Mouse (Mus musculus): ENCODE results near the gene Htra3.
A peak's percentile ranks its signal among the peaks of the same experiment; 100 is the strongest.

Htra3 gene

GRCm38 (mm10) chr5:35695815-35696214, 16.2 kb upstream of the Htra3 start:
- peak; percentile 48 for DNase-seq (ENCODE audit: low spot score)

GRCm38 (mm10) chr5:35693638-35694037, 14.1 kb upstream of the Htra3 start:
- no peak for DNase-seq (ENCODE audit: low spot score)

DNA sequence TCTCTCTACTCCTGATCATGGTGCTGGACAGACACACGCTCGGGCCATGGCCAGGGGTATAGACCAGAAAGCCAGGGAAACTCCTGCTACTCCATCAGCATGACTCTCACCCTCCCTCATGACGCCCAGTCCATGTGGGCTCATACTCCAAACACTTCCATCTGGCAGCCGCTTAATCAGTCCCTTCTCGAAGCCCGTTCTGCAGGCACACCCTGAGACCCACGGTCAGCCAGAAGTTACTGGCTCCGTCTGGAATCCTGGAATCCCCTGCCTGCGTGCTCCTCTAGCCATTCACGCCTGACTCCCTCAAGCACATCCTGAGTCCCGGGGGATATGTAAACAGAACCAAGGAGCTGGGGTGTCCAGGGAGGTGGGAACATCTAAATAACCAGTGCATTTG, 11.7 kb upstream of the Htra3 start:
- DNase-seq (ENCODE audit: low spot score) = no peak

DNA sequence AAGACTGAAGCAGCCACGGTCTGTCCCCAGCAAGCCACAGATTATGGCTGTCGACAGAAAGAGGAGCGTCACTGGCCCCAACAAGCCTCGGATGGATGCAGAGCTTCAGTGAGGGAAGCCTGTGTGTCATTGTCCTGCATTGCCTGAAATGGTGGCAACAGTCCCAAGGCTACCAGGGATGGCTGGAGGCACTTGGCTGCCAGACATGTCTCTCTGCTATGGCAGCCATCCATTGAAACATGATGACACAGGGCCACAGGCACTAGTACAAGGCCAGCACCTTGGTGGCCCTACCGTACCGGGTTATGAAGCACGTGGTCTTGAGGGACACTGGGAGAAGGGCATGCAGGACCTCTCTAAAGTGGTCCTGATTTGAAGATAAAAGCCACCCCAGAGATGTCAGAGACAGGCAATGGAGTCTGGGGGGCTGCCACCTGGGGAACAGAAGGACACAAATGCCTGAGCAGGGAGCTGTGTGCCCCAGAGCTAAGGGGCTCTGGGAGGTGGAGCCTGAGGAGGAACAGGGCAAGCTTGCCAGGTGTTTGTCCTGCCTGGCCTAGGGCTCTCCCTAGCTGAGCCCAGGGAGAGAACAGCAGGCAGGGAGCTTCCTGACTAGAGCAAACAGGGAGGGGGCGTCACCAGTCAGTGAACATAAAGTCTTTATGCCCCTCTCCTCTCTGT, 11.0 kb upstream of the Htra3 start:
- DNase-seq (ENCODE audit: low spot score) = peak; percentile 42

DNA sequence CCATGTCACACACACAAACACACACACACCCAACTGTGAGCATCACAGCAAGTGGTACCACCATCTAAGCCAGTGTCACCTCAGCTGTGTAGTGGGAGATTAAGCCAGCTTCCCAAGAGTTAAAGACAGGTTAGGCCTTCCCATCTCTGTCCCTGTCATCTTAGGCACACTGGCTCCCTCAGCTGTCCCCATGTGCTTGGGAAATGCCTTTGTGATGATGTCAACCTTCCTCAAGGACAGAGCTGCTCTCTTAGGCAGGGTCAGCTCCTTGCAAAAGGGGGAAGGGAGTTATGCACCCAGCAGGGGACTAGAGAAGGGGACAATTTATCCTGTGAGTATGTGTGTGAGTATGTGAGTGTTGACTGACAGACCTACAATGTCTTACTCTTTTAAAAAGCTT, 9.8 kb upstream of the Htra3 start:
- DNase-seq (ENCODE audit: low spot score) = no peak

DNA sequence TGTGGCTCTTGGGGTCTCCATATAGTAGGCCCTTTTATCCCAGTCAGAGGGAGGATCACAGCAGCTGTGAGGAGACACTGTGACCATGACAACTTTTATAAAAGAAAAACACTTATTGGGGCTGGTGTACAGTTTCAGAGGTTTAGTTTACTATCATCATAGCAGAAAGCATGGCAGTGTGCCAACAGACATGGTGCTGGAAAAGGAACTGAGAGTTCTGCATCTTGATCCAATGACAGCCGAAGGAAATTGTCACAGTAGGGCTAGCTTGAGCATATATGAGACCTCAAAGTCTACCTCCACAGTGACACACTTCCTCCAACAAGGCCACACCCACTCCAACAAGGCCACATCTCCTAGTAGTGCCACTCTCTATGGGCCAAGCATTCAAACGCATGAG, 9.3 kb upstream of the Htra3 start:
- DNase-seq (ENCODE audit: low spot score) = peak; percentile 55

DNA sequence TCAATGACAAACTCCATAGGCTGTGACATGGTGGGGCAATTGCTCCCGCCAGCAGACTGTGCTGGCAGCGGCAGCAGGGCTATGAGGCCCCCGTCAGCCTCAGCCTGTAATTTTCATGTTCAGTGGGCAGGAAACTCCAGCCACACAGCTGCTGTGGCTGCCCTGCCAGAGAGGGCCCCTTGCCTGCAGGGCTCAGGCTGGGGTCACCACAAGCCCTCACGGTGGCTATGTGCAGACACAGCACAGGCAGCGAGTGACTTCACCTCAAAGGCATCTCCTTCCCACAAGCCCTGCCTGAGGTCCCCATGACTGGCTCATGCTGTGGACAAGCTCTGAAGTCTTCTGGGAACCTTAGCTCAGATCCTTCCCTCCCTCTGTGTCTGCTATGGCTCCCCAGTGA, 7.5 kb upstream of the Htra3 start:
- DNase-seq (ENCODE audit: low spot score) = no peak

DNA sequence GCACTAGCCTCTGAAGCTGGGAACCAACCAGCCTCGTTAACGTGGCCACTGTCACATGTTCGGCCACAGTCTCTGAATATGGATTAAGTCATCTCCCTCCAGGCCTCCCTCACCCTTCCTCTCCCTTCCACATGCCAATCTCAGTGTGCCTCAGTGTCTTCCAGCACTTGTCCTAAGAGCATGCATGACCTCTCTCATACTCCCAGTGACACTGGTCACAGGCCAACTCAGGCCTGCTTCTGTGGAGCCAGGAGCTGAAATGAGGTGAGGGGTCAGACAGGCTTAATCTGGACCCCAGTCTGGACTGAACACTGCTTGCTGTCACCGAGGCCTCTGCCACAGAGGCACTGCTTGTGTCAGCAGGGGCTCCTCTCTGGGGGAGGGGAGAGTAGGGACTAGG, 6.8 kb upstream of the Htra3 start:
- DNase-seq (ENCODE audit: low spot score) = no peak

DNA sequence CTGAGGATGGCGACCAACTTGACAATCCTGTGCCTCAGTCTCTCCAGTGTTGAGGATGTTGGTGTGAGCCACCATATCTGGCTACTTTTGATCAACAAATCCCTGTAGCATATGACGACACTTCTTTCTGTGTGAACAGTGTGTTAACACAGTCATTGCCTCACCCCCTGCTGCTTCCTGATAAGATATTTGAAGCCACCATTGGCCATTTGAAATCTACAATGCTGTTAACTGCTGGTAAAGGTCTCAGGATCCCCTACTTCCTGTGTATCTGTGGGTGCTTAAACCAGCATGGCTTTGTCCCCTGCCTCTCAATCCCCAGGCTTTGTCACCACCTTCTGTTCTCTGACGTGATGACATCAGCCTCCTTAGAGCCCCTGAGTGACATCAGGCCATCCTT, 5.5 kb upstream of the Htra3 start:
- no peak for DNase-seq (ENCODE audit: low spot score)

DNA sequence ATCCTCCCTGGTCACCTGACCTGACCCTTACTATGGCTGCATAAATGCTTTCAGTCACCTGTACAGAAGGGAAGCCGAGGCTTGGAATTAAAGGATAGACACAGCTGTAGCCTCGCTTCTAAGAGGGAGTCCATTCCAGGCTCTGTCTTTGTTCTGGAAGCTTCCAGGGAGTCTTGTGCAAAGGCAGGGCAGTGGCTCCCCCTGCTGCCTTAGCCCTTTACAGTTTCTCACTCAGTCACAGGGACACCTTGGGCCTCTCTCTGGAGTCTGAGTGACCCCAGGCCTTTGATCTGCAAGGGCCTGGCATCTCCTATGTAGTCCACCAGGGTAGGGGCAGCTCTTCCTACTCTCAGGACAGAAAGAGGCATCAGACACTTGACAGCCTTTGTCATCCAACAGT, 1.4 kb upstream of the Htra3 start:
- peak; percentile 80 for DNase-seq (ENCODE audit: low spot score)

DNA sequence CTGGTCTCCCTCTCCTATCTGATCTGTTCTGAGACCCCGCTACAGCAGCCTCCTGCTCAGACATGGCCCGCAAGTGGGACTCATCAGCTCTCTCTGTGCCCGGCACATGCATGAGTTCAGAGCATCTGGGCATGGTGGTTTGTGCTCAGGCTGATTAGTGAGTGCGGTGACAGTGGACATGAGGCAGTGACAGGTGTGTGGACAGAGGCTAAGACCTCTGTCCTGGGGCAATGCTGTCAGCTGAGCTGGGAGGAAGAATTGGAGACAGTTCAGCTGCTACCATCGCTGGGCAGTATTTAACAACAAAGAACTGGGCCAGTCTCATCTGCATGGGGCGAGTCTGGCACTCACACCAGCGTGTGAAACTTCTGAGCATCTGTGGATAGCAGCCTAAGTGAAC, 2.6 kb downstream of the Htra3 start:
- DNase-seq (ENCODE audit: low spot score) = no peak

- peak; percentile 71 for DNase-seq (ENCODE audit: low spot score)
Measured at GRCm38 (mm10) chr5:35674081-35674555, 5.5 kb downstream of the Htra3 start.

GRCm38 (mm10) chr5:35673086-35673485, 6.5 kb downstream of the Htra3 start:
- DNase-seq (ENCODE audit: low spot score) = peak; percentile 84

DNA sequence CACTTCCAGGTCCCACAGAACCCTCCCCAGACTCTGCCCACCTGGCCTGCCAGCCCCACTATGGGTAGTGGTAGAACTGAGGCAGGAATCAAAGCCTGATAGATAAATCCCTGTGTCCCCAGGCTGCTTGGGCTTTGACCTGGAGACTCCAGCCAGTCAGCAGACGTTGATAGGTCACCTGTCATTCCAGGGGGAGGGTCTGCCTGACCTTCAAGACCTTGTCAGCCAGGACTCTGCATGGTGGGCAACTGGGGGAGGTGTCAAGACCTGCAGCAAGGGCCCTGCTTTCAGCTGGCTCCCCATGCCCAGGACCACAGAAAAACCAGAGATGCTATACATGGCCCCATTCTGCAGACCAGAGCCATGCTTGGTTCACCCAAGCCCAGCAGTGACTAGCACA, 7.0 kb downstream of the Htra3 start:
- no peak for DNase-seq (ENCODE audit: low spot score)

DNA sequence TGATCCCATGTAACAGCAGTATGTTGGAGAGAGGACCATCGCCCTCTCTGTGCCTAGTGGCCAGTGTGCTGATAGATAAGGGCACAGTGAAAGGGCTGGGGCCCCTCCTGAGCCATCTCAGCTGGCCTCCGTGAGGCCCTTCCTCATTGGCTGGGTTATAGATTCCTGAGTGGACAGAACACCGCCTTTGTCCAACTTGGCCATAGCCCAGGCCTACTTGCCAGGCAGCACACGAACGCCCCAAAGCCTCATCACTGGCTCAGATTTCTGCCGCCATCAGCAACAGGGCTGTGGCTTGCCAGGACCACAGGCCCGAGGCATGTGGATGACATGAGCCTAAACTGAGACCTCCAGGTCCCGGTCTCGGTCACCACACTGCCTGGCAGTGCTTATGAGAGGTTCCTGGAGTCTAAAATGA, 8.1 kb downstream of the Htra3 start:
- peak; percentile 80 for DNase-seq (ENCODE audit: low spot score)

- no peak for DNase-seq (ENCODE audit: low spot score)
Measured at GRCm38 (mm10) chr5:35670412-35670801, 9.2 kb downstream of the Htra3 start.

GRCm38 (mm10) chr5:35669747-35670411, 9.7 kb downstream of the Htra3 start:
- DNase-seq (ENCODE audit: low spot score) = no peak

- DNase-seq (ENCODE audit: low spot score) = no peak
Measured at GRCm38 (mm10) chr5:35666152-35666551, 13.4 kb downstream of the Htra3 start.

DNA sequence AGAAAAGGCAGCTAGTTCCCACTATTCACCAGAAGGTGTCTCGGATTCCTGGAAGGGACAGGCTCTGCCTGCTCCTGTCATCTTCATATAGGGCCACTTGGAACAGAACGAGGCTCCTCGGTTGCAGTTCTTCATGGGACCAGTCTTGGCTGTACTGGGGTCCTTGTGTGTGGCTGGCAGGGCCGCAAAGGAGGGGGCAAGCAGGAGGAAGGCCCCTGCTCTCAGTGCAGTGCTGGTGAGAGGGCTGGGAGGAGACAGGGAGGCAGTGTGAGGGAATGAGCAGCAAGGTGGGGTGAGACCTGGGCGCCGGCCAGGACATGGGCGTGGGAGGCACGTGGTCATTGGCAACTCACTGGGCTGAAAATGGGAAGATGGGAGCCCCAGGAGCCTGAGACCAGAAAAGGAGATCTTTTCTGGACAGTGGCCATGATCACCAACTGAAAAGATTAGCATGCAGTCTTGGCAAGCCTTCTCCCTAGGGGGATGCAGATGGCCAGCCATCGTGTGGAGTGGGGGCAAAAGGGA, 17.5 kb downstream of the Htra3 start:
- DNase-seq (ENCODE audit: low spot score) = peak; percentile 65

GRCm38 (mm10) chr5:35661210-35661609, 18.4 kb downstream of the Htra3 start:
- DNase-seq (ENCODE audit: low spot score) = peak; percentile 67

GRCm38 (mm10) chr5:35659503-35659902, 20.1 kb downstream of the Htra3 start:
- no peak for DNase-seq (ENCODE audit: low spot score)

DNA sequence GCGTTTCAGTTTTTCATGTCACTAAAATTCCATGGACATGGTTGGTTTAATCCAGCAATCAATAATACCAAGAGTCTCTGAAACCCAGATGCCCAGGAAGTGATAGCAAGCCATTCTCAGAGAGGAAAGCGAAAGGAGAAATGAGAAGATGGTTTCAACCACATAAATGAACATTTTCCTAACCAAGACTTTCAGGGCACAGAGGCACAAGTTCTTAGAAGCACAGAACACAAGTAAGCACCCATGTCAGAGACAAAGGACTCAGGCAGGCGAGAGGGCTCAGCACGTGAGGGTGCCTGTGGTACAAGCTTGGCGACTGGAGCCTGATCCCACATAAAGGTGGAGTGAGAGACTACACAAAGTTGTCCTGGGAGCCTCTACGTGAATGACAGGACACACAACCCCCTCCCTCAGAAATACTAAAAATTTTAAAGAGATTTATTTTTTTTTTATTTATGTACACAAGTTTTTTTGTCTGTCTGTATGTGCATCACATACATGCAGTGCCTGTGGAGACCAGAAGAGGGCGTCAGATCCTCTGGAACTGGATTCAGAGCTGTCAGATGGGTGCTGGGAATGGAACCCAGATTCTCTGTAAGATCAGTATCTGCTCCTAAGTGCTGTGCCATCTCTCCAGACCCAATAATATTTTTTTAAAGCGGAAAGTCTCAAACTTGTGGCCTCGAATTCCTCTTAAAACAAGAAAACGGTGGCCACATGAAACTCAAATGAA, 23.7 kb downstream of the Htra3 start:
- no peak for DNase-seq (ENCODE audit: low spot score)

All from testis, postnatal 10 days (tissue).